12 mouse cellular contexts compared by ENCODE assay signal in genomic region chr5:121944021-121944790, GRCm38 (mm10).
DNase-seq lines count a peak whose midpoint lies in the region; ATAC-seq lines count a peak whose summit lies in the region.
"Had no signal": no experiment of that assay in that cellular context is flagged by ENCODE, and none has a peak within 500 bp of the region (broad histone marks: within the 10 kb centered on the region; RNA-seq: fewer than 3 reads in every experiment).

No protein-coding gene starts in this region.

- no peak for ATAC-seq in megakaryocyte, adult 5-6 weeks (ENCODE audit: poor library complexity, severe bottlenecking)
- ATAC-seq in megakaryocyte progenitor cell, adult 5-6 weeks (replicated peaks; ENCODE audit: poor library complexity) = no peak
- ATAC-seq in monocyte, adult 5-6 weeks (replicated peaks; ENCODE audit: insufficient number of reproducible peaks, low FRiP score, low TSS enrichment, poor library complexity, severe bottlenecking) = no peak

- DNase-seq in adrenal gland, postnatal 10 days = peak; percentile 50
- DNase-seq in adrenal gland, adult 18-20 months (ENCODE audit: low spot score in 2 of 2) = no peak
- peak; percentile 27 for DNase-seq in Muller cell, postnatal 12 days (ENCODE audit: inconsistent ontology term)
- DNase-seq in cerebellum, adult 18-20 months = peak; percentile 81 to 83
- peak; percentile 79 to 85 for DNase-seq in cerebellum, postnatal 36 days
- DNase-seq: lung, adult 18-20 months; lung, postnatal 4 days; midbrain, embryonic 14.5 days; thymus, adult 18-20 months had no signal

Comparison
In these comparisons a context has a peak if more than half of its experiments do, and no peak if none do; other contexts are left out.
1. DNase-seq: peak in adrenal gland, postnatal 10 days (single experiment), Muller cell, postnatal 12 days (single experiment), cerebellum, adult 18-20 months (2 of 2) and cerebellum, postnatal 36 days (2 of 2); none in adrenal gland, adult 18-20 months (0 of 2).